Mouse (Mus musculus): ENCODE results near the gene Tm9sf2. TPM values are rescaled to one million over a fixed set of nuclear protein-coding genes. Genes with fewer than 3 reads are reported as not detected.
"Not testable (repeated sequence)": the region's sequence is repeated elsewhere in the genome, so short reads cannot be mapped to it uniquely, and the experiment has no call there.

Tm9sf2 gene
- total RNA-seq (2021): 10 to 100 TPM; 63.2 to 64.1 TPM
- long read RNA-seq, experiment 1, transcript Tm9sf2-201 (17 exons, 3,107 nt): major isoform, 122 of 136 reads
- long read RNA-seq, experiment 1, partial matches to known transcripts: 8 of 136 reads
- long read RNA-seq, experiment 1, other reads (novel, unspliced or antisense): 6 of 136 reads
- long read RNA-seq, experiment 2, transcript Tm9sf2-201 (17 exons, 3,107 nt): major isoform, 125 of 139 reads
- long read RNA-seq, experiment 2, partial matches to known transcripts: 6 of 139 reads
- long read RNA-seq, experiment 2, other reads (novel, unspliced or antisense): 8 of 139 reads

- intact Hi-C loops (cut with DNase I; ENCODE audit: low total_unique reads): no loop called here
- DNase-seq: peak; percentile 96
Measured at GRCm38 (mm10) chr14:122106822-122107468, at the start of gene Tm9sf2. Gene Tm9sf2, plus strand, starts transcription at chr14:122107038.

GRCm38 (mm10) chr14:122057941-122058346, 48.9 kb upstream of the Tm9sf2 start:
- no peak for DNase-seq
- intact Hi-C loops (cut with DNase I; ENCODE audit: low total_unique reads): loop anchor here (2.0 kb wide), 1 partner anchor 131 kb away; no protein-coding TSS in a partner anchor

GRCm38 (mm10) chr14:122060642-122061041, 46.2 kb upstream of the Tm9sf2 start:
- intact Hi-C loops (cut with DNase I; ENCODE audit: low total_unique reads): loop anchor here (5.0 kb wide), 1 partner anchor 193 kb away; no protein-coding TSS in a partner anchor

GRCm38 (mm10) chr14:122061376-122061775, 45.5 kb upstream of the Tm9sf2 start:
- DNase-seq: no peak
- intact Hi-C loops (cut with DNase I; ENCODE audit: low total_unique reads): loop anchor here (5.0 kb wide), 1 partner anchor 194 kb away; no protein-coding TSS in a partner anchor

More at GRCm38 (mm10) chr14:122060642-122061041, 46.2 kb upstream of the Tm9sf2 start:
- peak; percentile 78 for DNase-seq

GRCm38 (mm10) chr14:122062411-122063090, 44.3 kb upstream of the Tm9sf2 start:
- DNase-seq: no peak
- intact Hi-C loops (cut with DNase I; ENCODE audit: low total_unique reads): loop anchor here (5.0 kb wide), 1 partner anchor 195 kb away; no protein-coding TSS in a partner anchor

GRCm38 (mm10) chr14:122063599-122063998, 43.2 kb upstream of the Tm9sf2 start:
- intact Hi-C loops (cut with DNase I; ENCODE audit: low total_unique reads): loop anchor here (5.0 kb wide), 1 partner anchor 196 kb away; no protein-coding TSS in a partner anchor
- DNase-seq: no peak

- DNase-seq: peak; percentile 44
- intact Hi-C loops (cut with DNase I; ENCODE audit: low total_unique reads): loop anchor here (5.0 kb wide), 1 partner anchor 197 kb away; no protein-coding TSS in a partner anchor
Measured at GRCm38 (mm10) chr14:122064519-122064918, 42.3 kb upstream of the Tm9sf2 start.

GRCm38 (mm10) chr14:122066243-122066642, 40.6 kb upstream of the Tm9sf2 start:
- DNase-seq: no peak
- intact Hi-C loops (cut with DNase I; ENCODE audit: low total_unique reads): loop anchor here (5.0 kb wide), 1 partner anchor 66 kb away; no protein-coding TSS in a partner anchor

GRCm38 (mm10) chr14:122068036-122068435, 38.8 kb upstream of the Tm9sf2 start:
- intact Hi-C loops (cut with DNase I; ENCODE audit: low total_unique reads): loop anchor here (5.0 kb wide), 1 partner anchor 64 kb away; no protein-coding TSS in a partner anchor
- DNase-seq: not testable (repeated sequence)

- intact Hi-C loops (cut with DNase I; ENCODE audit: low total_unique reads): loop anchor here (5.0 kb wide), 1 partner anchor 63 kb away; no protein-coding TSS in a partner anchor
- no peak for DNase-seq
Measured at GRCm38 (mm10) chr14:122068801-122069695, 37.8 kb upstream of the Tm9sf2 start.

- intact Hi-C loops (cut with DNase I; ENCODE audit: low total_unique reads): loop anchor here (5.0 kb wide), 1 partner anchor 62 kb away; no protein-coding TSS in a partner anchor
- no peak for DNase-seq
Measured at GRCm38 (mm10) chr14:122069948-122070347, 36.9 kb upstream of the Tm9sf2 start.

- intact Hi-C loops (cut with DNase I; ENCODE audit: low total_unique reads): no loop called here
Measured at GRCm38 (mm10) chr14:122073422-122073821, 33.4 kb upstream of the Tm9sf2 start.

GRCm38 (mm10) chr14:122074360-122074759, 32.5 kb upstream of the Tm9sf2 start:
- intact Hi-C loops (cut with DNase I; ENCODE audit: low total_unique reads): no loop called here
- DNase-seq: no peak

More at GRCm38 (mm10) chr14:122073422-122073821, 33.4 kb upstream of the Tm9sf2 start:
- no peak for DNase-seq

- peak; percentile 16 for DNase-seq
- intact Hi-C loops (cut with DNase I; ENCODE audit: low total_unique reads): no loop called here
Measured at GRCm38 (mm10) chr14:122075485-122076200, 31.2 kb upstream of the Tm9sf2 start.

- no peak for DNase-seq
- intact Hi-C loops (cut with DNase I; ENCODE audit: low total_unique reads): no loop called here
Measured at GRCm38 (mm10) chr14:122077017-122077416, 29.8 kb upstream of the Tm9sf2 start.

- DNase-seq: peak; percentile 62
- intact Hi-C loops (cut with DNase I; ENCODE audit: low total_unique reads): no loop called here
Measured at GRCm38 (mm10) chr14:122079428-122079827, 27.4 kb upstream of the Tm9sf2 start.

- no peak for DNase-seq
- intact Hi-C loops (cut with DNase I; ENCODE audit: low total_unique reads): no loop called here
Measured at GRCm38 (mm10) chr14:122079921-122080320, 26.9 kb upstream of the Tm9sf2 start.

- no peak for DNase-seq
- intact Hi-C loops (cut with DNase I; ENCODE audit: low total_unique reads): no loop called here
Measured at GRCm38 (mm10) chr14:122081308-122081707, 25.5 kb upstream of the Tm9sf2 start.
